ENCODE assay signal across 9 mouse cellular contexts in genomic region chr12:91418791-91419190, GRCm38 (mm10). TPM values are rescaled to one million over a fixed set of nuclear protein-coding genes. Genes with fewer than 3 reads are reported as not detected.
A peak's percentile ranks its signal among the peaks of the same experiment; 100 is the strongest.
DNase-seq lines count a peak whose midpoint lies in the region; ATAC-seq and TF ChIP-seq lines count a peak whose summit lies in the region.
"Had no signal": no experiment of that assay in that cellular context is flagged by ENCODE, and none has a peak within 500 bp of the region (broad histone marks: within the 10 kb centered on the region; RNA-seq: fewer than 3 reads in every experiment).

No protein-coding gene starts in this region.

- H3K27ac ChIP-seq in midbrain, embryonic 11.5 days (ENCODE audit: low read depth, low read length), result no peak overlapping the region
- no peak overlapping the region for H3K27ac ChIP-seq in midbrain, embryonic 13.5 days
- no peak overlapping the region for H3K27ac ChIP-seq in liver, embryonic 14.5 days
- H3K27ac ChIP-seq in small intestine, adult 2 months (ENCODE audit: insufficient read depth, low read depth, low read length), result no peak overlapping the region
- H3K27ac ChIP-seq: heart, embryonic 15.5 days had no signal

- no peaks in the 10 kb centered on the region for H3K36me3 ChIP-seq in midbrain, embryonic 11.5 days (ENCODE audit: control insufficient read depth, insufficient read depth, low read length)
- no peaks in the 10 kb centered on the region for H3K36me3 ChIP-seq in midbrain, embryonic 13.5 days
- no peaks in the 10 kb centered on the region for H3K36me3 ChIP-seq in liver, embryonic 14.5 days (replicated peaks; ENCODE audit: control insufficient read depth, insufficient read depth, low read depth)
- H3K36me3 ChIP-seq in small intestine, adult 2 months (ENCODE audit: control insufficient read depth, insufficient read depth, low read length), result no peaks in the 10 kb centered on the region
- H3K36me3 ChIP-seq: heart, embryonic 15.5 days had no signal

- H3K27me3 ChIP-seq in midbrain, embryonic 11.5 days (ENCODE audit: control insufficient read depth, insufficient read depth, low read length), result no peaks in the 10 kb centered on the region
- peaks cover 5% of the 10 kb centered on the region; the same call in 1 of the 2 replicates for H3K27me3 ChIP-seq in midbrain, embryonic 13.5 days
- no peaks in the 10 kb centered on the region for H3K27me3 ChIP-seq in liver, embryonic 14.5 days (ENCODE audit: control insufficient read depth, insufficient read depth, low read length)
- H3K27me3 ChIP-seq in small intestine, adult 2 months (ENCODE audit: control insufficient read depth, insufficient read depth, low read length), result no peaks in the 10 kb centered on the region
- H3K27me3 ChIP-seq: heart, embryonic 15.5 days had no signal

- H3K9ac ChIP-seq in midbrain, embryonic 11.5 days (ENCODE audit: low read length), result no peak overlapping the region
- no peak overlapping the region for H3K9ac ChIP-seq in midbrain, embryonic 13.5 days (replicated peaks)
- no peak overlapping the region for H3K9ac ChIP-seq in liver, embryonic 14.5 days (replicated peaks)
- H3K9ac ChIP-seq: heart, embryonic 15.5 days had no signal

- H3K9me3 ChIP-seq in midbrain, embryonic 11.5 days (ENCODE audit: control insufficient read depth, low read length), result no peaks in the 10 kb centered on the region
- H3K9me3 ChIP-seq in midbrain, embryonic 13.5 days, result no peaks in the 10 kb centered on the region
- H3K9me3 ChIP-seq in liver, embryonic 14.5 days (ENCODE audit: control insufficient read depth, low read length), result no peaks in the 10 kb centered on the region
- H3K9me3 ChIP-seq: heart, embryonic 15.5 days had no signal

- H3K4me2 ChIP-seq in midbrain, embryonic 11.5 days, result no peak overlapping the region
- no peak overlapping the region for H3K4me2 ChIP-seq in midbrain, embryonic 13.5 days (replicated peaks)
- no peak overlapping the region for H3K4me2 ChIP-seq in liver, embryonic 14.5 days (ENCODE audit: low read depth)
- H3K4me2 ChIP-seq: heart, embryonic 15.5 days had no signal

- TF ChIP-seq EP300 in liver, embryonic 14.5 days (IDR thresholded peaks at IDR 0.05; ENCODE audit: low read depth), result no peak

- no peaks in the 10 kb centered on the region for H3K4me1 ChIP-seq in midbrain, embryonic 11.5 days (ENCODE audit: control insufficient read depth, insufficient read depth, low read length)
- no peaks in the 10 kb centered on the region for H3K4me1 ChIP-seq in midbrain, embryonic 13.5 days (replicated peaks)
- no peaks in the 10 kb centered on the region for H3K4me1 ChIP-seq in liver, embryonic 14.5 days (replicated peaks; ENCODE audit: control insufficient read depth in 2 of 2, insufficient read depth in 2 of 2, low read length in 1 of 2)
- H3K4me1 ChIP-seq in small intestine, adult 2 months (ENCODE audit: control insufficient read depth, insufficient read depth, insufficient read length, low read length), result peaks cover 3% of the 10 kb centered on the region; the same call in 1 of the 2 replicates
- H3K4me1 ChIP-seq: heart, embryonic 15.5 days had no signal

- peak; percentile 94 for DNase-seq in midbrain, embryonic 11.5 days (ENCODE audit: low spot score, missing footprints)
- DNase-seq in adrenal gland, adult (ENCODE audit: inconsistent age in 2 of 2, low spot score in 1 of 2), result peak; percentile 38 to 87
- peak; percentile 30 for DNase-seq in embryo, embryonic 11.5 days (ENCODE audit: low read depth, low spot score)
- peak; percentile 38 to 83 for DNase-seq in kidney, adult 8-10 months
- peak; percentile 19 to 36 (median 32) for DNase-seq in liver, embryonic 14.5 days (ENCODE audit: low read depth in 3 of 3, low spot score in 3 of 3)

- ATAC-seq in midbrain, embryonic 11.5 days (ENCODE audit: low FRiP score), result no peak
- ATAC-seq in midbrain, embryonic 13.5 days, result no peak
- ATAC-seq in liver, embryonic 14.5 days (ENCODE audit: insufficient read depth), result no peak
- no peak; the same call in 1 of the 2 replicates for ATAC-seq in megakaryocyte-erythroid progenitor cell, adult 5-6 weeks (replicated peaks; ENCODE audit: low FRiP score, low TSS enrichment, poor library complexity, severe bottlenecking)

- TF ChIP-seq POLR2A in small intestine, adult 2 months (IDR thresholded peaks at IDR 0.05; ENCODE audit: low read depth, low read length), result no peak

- no peak overlapping the region for H3K4me3 ChIP-seq in midbrain, embryonic 11.5 days (ENCODE audit: low read depth, low read length)
- no peak overlapping the region for H3K4me3 ChIP-seq in midbrain, embryonic 13.5 days (replicated peaks)
- H3K4me3 ChIP-seq in liver, embryonic 14.5 days (ENCODE audit: insufficient read depth in 1 of 2, low read depth in 2 of 2, low read length in 2 of 2), result no peak overlapping the region
- no peak overlapping the region for H3K4me3 ChIP-seq in small intestine, adult 2 months (ENCODE audit: low read depth, low read length)
- H3K4me3 ChIP-seq: heart, embryonic 15.5 days had no signal

- TF ChIP-seq CTCF in liver, embryonic 14.5 days (IDR thresholded peaks at IDR 0.05; ENCODE audit: low read depth), result peak; percentile 78
- peak; percentile 77; the same call in 1 of the 2 replicates for TF ChIP-seq CTCF in small intestine, adult 2 months (IDR thresholded peaks at IDR 0.05; ENCODE audit: extremely low read depth, insufficient read length, insufficient replicate concordance, low read depth, low read length)

- WGBS in midbrain, embryonic 11.5 days, result 50% methylated on average over 7 of the region's 7 CpGs
- WGBS in midbrain, embryonic 13.5 days, result 50% methylated on average over 7 of the region's 7 CpGs
- 23% methylated on average over 7 of the region's 7 CpGs for WGBS in liver, embryonic 14.5 days (ENCODE audit: insufficient replicate concordance)
- WGBS in small intestine, adult 2 months, result 43% methylated on average over 7 of the region's 7 CpGs

RNA-seq across cellular contexts. Expression of gene Tshr, which starts 34.4 kb away (rescaled TPM):
- 0.12 and 0.31 TPM in 2 replicates for polyA plus RNA-seq in midbrain, embryonic 11.5 days (2014; fragmentation: Nextera tagmentation; extraction: Ambion mirVana)
- 0.14 and 0.27 TPM in 2 replicates for polyA plus RNA-seq in midbrain, embryonic 13.5 days (2015; fragmentation: Nextera tagmentation; extraction: Ambion mirVana)
- not detected in 2 replicates for polyA plus RNA-seq in liver, embryonic 14.5 days (2012; rRNA removed)
- polyA plus RNA-seq in liver, embryonic 14.5 days (2014; fragmentation: Nextera tagmentation; extraction: Ambion mirVana), result not detected in 2 replicates
- 0.42 TPM in 1 of 2 replicates, not detected in the other for polyA plus RNA-seq in small intestine, adult 2 months (2012; rRNA removed)
- total RNA-seq in megakaryocyte-erythroid progenitor cell, adult 5-6 weeks (2014; fragmentation: Nextera tagmentation), result not detected in 2 replicates
- total RNA-seq in megakaryocyte-erythroid progenitor cell, adult 5-6 weeks (2017), result not detected in 2 replicates

RNA-seq across cellular contexts. Expression of gene Cep128, which starts 34.6 kb away (rescaled TPM):
- 9.5 and 11.0 TPM in 2 replicates for polyA plus RNA-seq in midbrain, embryonic 11.5 days (2014; fragmentation: Nextera tagmentation; extraction: Ambion mirVana)
- polyA plus RNA-seq in midbrain, embryonic 13.5 days (2015; fragmentation: Nextera tagmentation; extraction: Ambion mirVana), result 4.6 and 5.5 TPM in 2 replicates
- polyA plus RNA-seq in liver, embryonic 14.5 days (2012; rRNA removed), result 7.0 and 9.3 TPM in 2 replicates
- 9.4 and 11.5 TPM in 2 replicates for polyA plus RNA-seq in liver, embryonic 14.5 days (2014; fragmentation: Nextera tagmentation; extraction: Ambion mirVana)
- 0.37 and 0.95 TPM in 2 replicates for polyA plus RNA-seq in small intestine, adult 2 months (2012; rRNA removed)
- 62.2 and 81.3 TPM in 2 replicates for total RNA-seq in megakaryocyte-erythroid progenitor cell, adult 5-6 weeks (2014; fragmentation: Nextera tagmentation)
- 49.6 and 87.1 TPM in 2 replicates for total RNA-seq in megakaryocyte-erythroid progenitor cell, adult 5-6 weeks (2017)

Comparison
In these comparisons a context has a peak if more than half of its experiments do, and no peak if none do; other contexts are left out.
1. DNase-seq: peak in every context shown above with its lines; median percentile 94 in midbrain, embryonic 11.5 days; 62 in adrenal gland, adult; 60 in kidney, adult 8-10 months; 32 in liver, embryonic 14.5 days; 30 in embryo, embryonic 11.5 days.